Mouse (Mus musculus) left cerebral cortex, adult 6 months (tissue): Measurements from ENCODE around the gene Car7. TPM values are rescaled to one million over a fixed set of nuclear protein-coding genes. Genes with fewer than 3 reads are reported as not detected.

ENCODE experiments used
- long read RNA-seq, 2 experiments: library from polyadenylated mRNA; unstranded; transcript quantifications; one replicate each; pipeline ENCODE4 v2.0.0; 2019 to 2020
- polyA plus RNA-seq: library from polyadenylated mRNA; unstranded; fragments of <200 nt; fragmentation: Nextera tagmentation; gene quantifications from 2 replicates; pipeline ENCODE4 v1.2.3, GENCODE M21; 2021

Car7 gene
- 24.9 and 25.1 TPM in 2 replicates for polyA plus RNA-seq
- long read RNA-seq, experiment 1, transcript Car7-204 (7 exons, 1,505 nt): minor isoform, 8 of 83 reads
- long read RNA-seq, experiment 1, transcript Car7-201 (7 exons, 1,538 nt): major isoform, 45 of 83 reads
- long read RNA-seq, experiment 1, partial matches to known transcripts: 7 of 83 reads
- long read RNA-seq, experiment 1, other reads (novel, unspliced or antisense): 20 of 83 reads
- long read RNA-seq, experiment 2, transcript Car7-204 (7 exons, 1,505 nt): minor isoform, 7 of 41 reads
- long read RNA-seq, experiment 2, transcript Car7-201 (7 exons, 1,538 nt): major isoform, 14 of 41 reads
- long read RNA-seq, experiment 2, partial matches to known transcripts: 3 of 41 reads
- long read RNA-seq, experiment 2, other reads (novel, unspliced or antisense): 17 of 41 reads

DNA sequence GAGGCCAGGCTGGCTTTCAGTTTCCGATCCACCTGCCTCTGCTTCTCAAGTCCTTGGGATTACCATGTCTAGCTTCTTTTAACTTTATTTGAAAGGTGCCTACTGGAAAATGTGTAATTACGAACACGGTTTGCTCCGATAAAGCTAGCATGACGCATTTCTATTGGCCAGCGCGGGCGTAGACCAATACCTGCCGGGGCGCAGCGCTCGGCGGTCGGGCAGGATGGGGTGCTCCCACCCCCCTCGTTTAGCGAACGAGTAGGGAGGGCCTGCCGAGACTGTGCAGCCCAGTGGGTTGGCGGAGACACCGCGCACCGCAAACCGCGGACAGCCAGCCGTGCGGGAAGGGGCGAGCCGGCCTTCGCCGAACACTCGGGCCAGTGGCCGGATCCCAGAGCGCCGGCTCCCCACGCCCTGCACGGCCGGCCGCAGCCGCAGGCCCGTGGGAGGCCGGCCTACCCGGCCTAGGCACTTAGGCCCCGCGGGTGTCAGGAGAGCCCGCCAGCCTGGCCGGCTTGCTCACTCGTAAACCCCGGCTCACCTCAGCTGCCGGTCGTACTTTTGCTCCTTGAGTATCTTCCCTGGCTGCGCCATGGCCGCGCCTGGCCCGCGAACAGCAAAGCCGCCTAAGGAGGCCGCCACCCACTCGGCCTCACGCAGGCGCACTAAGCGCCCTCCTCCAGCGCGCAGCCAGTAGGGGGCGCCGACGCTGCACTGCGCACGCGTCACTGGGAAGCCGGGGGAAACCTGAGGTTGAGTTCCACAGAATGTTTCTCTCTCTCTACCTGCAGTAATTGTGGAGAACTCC, at the start of gene Car7, which contains the start of gene Nae1:
Car7 (plus strand) TSS at position 719 of the 808 bp plus-strand sequence.
Nae1 (minus strand) TSS at position 667 of the 808 bp plus-strand sequence.

DNA sequence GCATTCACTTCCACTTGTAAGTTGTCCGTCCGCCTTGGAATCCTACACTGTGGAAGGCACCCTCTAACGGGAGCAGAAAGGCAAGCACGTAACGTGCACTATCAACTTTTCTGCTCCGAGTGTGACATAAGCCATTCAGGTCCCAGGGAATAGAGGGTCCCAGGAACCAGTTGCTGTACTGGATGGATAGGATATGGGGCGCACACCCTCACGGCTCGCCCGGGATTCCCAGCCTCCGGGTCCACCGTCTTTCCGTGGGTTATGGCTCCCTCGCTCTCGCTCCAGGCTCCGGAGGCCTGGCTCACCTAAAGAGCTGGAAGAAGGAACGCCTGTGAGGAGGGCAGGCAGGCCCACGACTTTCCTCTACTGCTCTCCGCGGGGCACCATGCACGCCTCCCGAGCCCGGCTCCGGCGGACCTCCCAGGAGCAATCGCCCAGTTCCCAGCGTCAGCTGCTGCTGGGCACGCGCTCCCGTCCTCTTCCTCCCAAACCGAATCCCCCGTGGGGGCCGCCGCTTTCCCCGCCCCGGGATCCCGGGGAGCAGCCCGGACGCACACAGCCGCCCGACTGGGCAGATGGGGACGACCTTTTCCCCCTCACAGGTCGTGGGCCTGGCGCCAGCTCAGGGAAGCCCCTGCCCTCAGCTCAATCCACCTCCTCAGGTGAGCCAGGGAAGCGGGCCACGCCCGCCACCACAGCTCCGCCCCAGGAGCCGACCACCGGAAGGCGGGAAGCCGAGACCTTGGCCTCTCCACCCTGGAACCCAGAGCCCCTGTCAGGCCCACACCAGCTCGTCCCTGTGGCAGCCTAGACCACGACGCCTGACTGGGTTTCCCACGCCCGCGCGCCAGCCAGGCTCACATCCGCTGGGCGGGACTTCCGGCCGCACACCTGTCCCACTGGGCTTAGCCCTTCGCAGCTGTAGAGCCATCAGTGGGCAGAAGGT, 25.2 kb upstream of the Car7 start, which contains the start of gene Terb1:
Terb1 (minus strand) TSS at position 850 of the 946 bp plus-strand sequence.

DNA sequence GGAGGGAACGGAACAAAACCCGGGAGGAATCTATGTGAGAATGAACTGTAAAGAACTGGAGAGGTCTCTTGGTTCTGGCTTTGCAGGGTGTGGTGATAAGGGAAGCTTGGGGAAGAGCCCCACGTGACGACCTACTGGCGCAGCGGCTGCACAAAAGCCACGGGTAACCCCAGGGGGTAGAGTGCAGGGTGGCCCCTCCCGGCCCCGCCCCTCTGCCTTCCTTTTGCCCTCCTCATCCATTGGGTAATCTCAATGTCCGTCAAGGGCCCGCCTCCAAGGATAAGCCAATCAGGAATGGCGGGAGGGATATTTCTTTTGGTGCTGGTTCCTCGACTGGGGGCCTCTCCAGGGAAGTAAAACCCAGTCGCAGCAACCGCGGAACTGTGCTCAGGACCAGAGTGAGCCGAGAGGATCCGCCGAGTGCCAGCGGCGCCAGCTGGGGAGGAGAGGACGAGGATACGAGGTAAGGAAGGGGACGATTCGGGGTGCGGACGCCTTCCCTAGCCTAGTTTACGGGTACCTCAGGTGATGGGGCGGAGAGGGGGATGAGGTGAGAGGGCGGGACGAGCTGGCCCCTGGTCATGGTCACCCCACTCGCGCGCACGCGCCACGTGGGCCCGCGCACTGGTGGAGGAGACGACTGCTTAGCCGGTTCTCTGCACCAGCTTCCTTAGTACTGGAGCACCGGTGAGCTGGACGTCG, 56.8 kb downstream of the Car7 start, which contains the start of gene Pdp2:
Pdp2 (plus strand) TSS at position 319 of the 702 bp plus-strand sequence.

Other genes with a start within 250 kb of the Car7 start
- not detected in 2 replicates for gene Cmtm2a, start 241.5 kb upstream of the Car7 start, polyA plus RNA-seq
- not detected in 2 replicates for gene Gm45711, start 224.6 kb upstream of the Car7 start, polyA plus RNA-seq
- gene Cmtm1, start 224.5 kb upstream of the Car7 start, polyA plus RNA-seq: not detected in 2 replicates
- not detected in 2 replicates for gene Gm11020, start 213.1 kb upstream of the Car7 start, polyA plus RNA-seq
- gene Cmtm2b, start 212.5 kb upstream of the Car7 start, polyA plus RNA-seq: not detected in 2 replicates
- gene Cmtm3, start 195.3 kb upstream of the Car7 start, polyA plus RNA-seq: 8.1 and 14.0 TPM in 2 replicates
- 8.0 and 9.4 TPM in 2 replicates for gene Cmtm4, start 138.9 kb upstream of the Car7 start, polyA plus RNA-seq
- gene Dync1li2, start 91.6 kb upstream of the Car7 start, polyA plus RNA-seq: 33.3 and 33.6 TPM in 2 replicates
- 0.48 and 0.63 TPM in 2 replicates for gene Terb1, start 24.8 kb upstream of the Car7 start, polyA plus RNA-seq
- 72.4 and 81.8 TPM in 2 replicates for gene Nae1, start 52 bp upstream of the Car7 start, polyA plus RNA-seq
- 8.7 and 9.8 TPM in 2 replicates for gene Pdp2, start 56.8 kb downstream of the Car7 start, polyA plus RNA-seq
- not detected in 2 replicates for gene Cdh16, start 89.7 kb downstream of the Car7 start, polyA plus RNA-seq
- gene Rrad, start 96.6 kb downstream of the Car7 start, polyA plus RNA-seq: 1.1 and 1.7 TPM in 2 replicates
- 108 and 110 TPM in 2 replicates for gene Ciao2b, start 107.3 kb downstream of the Car7 start, polyA plus RNA-seq
- not detected in 2 replicates for gene Ces2a, start 199.3 kb downstream of the Car7 start, polyA plus RNA-seq